Mouse (Mus musculus) hindbrain, embryonic 15.5 days (tissue): ENCODE results near the gene Olfr1019. TPM values are rescaled to one million over a fixed set of nuclear protein-coding genes. Genes with fewer than 3 reads are reported as not detected.

Experiments used
- ATAC-seq: fragments of 200-750 bp; cut with Nextera tagmentation; 2 replicates; pipeline ENCODE4 v1.8.0; 2017; ENCODE audit warnings: low read depth, moderate number of reproducible peaks, moderate TSS enrichment; ENCODE audit not compliant: low FRiP score
- H3K27ac ChIP-seq: fragments of 300-500 bp; sonication (generic); replicated peaks from 2 replicates; pipeline ENCODE4 v1.5.1; 2015; ENCODE audit warnings: mild to moderate bottlenecking, inconsistent platforms
- H3K27me3 ChIP-seq: fragments of 300-500 bp; sonication (generic); 2 replicates; pipeline ENCODE4 v1.6.1; 2015; ENCODE audit warnings: control low read depth, inconsistent platforms
- H3K36me3 ChIP-seq: fragments of 300-500 bp; sonication (generic); 2 replicates; pipeline ENCODE4 v1.6.1; 2015; ENCODE audit warnings: control low read depth, inconsistent platforms
- H3K4me1 ChIP-seq: fragments of 300-500 bp; sonication (generic); replicated peaks from 2 replicates; pipeline ENCODE4 v1.6.1; 2015; ENCODE audit warnings: control low read depth, inconsistent platforms
- H3K4me2 ChIP-seq: fragments of 300-500 bp; sonication (generic); 2 replicates; pipeline ENCODE4 v1.6.1; 2015; ENCODE audit warnings: moderate library complexity, mild to moderate bottlenecking, inconsistent platforms
- H3K4me3 ChIP-seq: fragments of 300-500 bp; sonication (generic); 2 replicates; pipeline ENCODE4 v1.5.1; 2015; ENCODE audit warnings: mild to moderate bottlenecking, inconsistent platforms
- H3K9ac ChIP-seq: fragments of 300-500 bp; sonication (generic); 2 replicates; pipeline ENCODE4 v1.6.1; 2015; ENCODE audit warnings: inconsistent platforms
- H3K9me3 ChIP-seq: fragments of 300-500 bp; sonication (generic); 2 replicates; pipeline ENCODE4 v1.6.1; 2016; ENCODE audit warnings: control low read depth, inconsistent platforms
- WGBS: fragments of 180-500 bp; shearing (Covaris S2); methylation state at CpG from one replicate; pipeline ENCODE4 v1.1.7; 2015; 5-methylcytosine and 5-hydroxymethylcytosine counted together
- polyA plus RNA-seq: library from polyadenylated mRNA; unstranded; fragments of >200 nt; fragmentation: Nextera tagmentation; extraction: Ambion mirVana; gene quantifications from 2 replicates; pipeline ENCODE4 v1.2.1, GENCODE M21; 2015

Gene Olfr1019
- not detected in 2 replicates for polyA plus RNA-seq

- H3K36me3 ChIP-seq: no peaks in the 10 kb centered on the region
- H3K4me3 ChIP-seq: no peak within 1 kb of the TSS
- no peak within 1 kb of the TSS for H3K27ac ChIP-seq
- no peak within 1 kb of the TSS for H3K9ac ChIP-seq
- ATAC-seq: no peak
- no peaks in the 10 kb centered on the region for H3K9me3 ChIP-seq
- H3K4me1 ChIP-seq: no peaks in the 10 kb centered on the region
- H3K4me2 ChIP-seq: no peak within 1 kb of the TSS
- H3K27me3 ChIP-seq: no peaks in the 10 kb centered on the region
Measured at GRCm38 (mm10) chr2:85845383-85845782, at the start of gene Olfr1019. TSS of gene Olfr1019 (minus strand) at chr2:85845483.

DNA sequence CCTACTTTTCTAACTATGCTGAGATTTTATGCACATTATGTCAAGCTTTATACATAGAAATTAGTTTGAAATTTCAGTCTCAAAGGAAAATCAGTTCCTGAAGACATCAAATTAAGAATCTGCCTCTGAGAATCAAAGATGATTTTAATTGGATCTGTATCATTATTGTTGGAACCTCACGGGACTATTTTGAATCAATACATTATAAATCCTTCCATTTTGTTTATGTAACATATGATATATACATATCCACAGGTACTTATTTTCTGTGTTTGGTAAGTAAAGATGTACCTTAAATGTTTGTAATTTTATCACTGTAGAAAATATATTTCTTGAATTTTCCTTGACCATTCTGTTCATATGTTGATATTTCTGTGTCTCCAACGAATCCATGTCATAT is 40.1 kb upstream of the Olfr1019 start, which contains the start of gene Olfr1023:
Gene Olfr1023, plus strand, starts transcription at position 301 of the 400 bp plus-strand sequence.
- Histone ChIP-seq H3K27ac (no peak within 1 kb of the TSS), H3K36me3 (no peaks in the 10 kb centered on the region), H3K4me3 (no peak within 1 kb of the TSS), H3K27me3 (no peaks in the 10 kb centered on the region), H3K4me1 (no peaks in the 10 kb centered on the region), H3K4me2 (no peak within 1 kb of the TSS), H3K9ac (no peak within 1 kb of the TSS), H3K9me3 (no peaks in the 10 kb centered on the region)
- 83% methylated on average over 2 of the region's 2 CpGs for WGBS
- ATAC-seq: no peak

- no peak for ATAC-seq
- H3K4me1 ChIP-seq: no peaks in the 10 kb centered on the region
- WGBS: 73% methylated on average over 2 of the region's 2 CpGs
- no peak within 1 kb of the TSS for H3K4me3 ChIP-seq
- H3K9ac ChIP-seq: no peak within 1 kb of the TSS
- H3K27me3 ChIP-seq: no peaks in the 10 kb centered on the region
- no peaks in the 10 kb centered on the region for H3K36me3 ChIP-seq
- no peaks in the 10 kb centered on the region for H3K9me3 ChIP-seq
- H3K27ac ChIP-seq: no peak within 1 kb of the TSS
- no peak within 1 kb of the TSS for H3K4me2 ChIP-seq
Measured at GRCm38 (mm10) chr2:85868294-85868693, 23.0 kb upstream of the Olfr1019 start, which contains the start of gene Olfr1022. TSS of gene Olfr1022 (plus strand) at chr2:85868594.

- Histone ChIP-seq H3K9me3 (no peaks in the 10 kb centered on the region), H3K4me3 (no peak within 1 kb of the TSS), H3K9ac (no peak within 1 kb of the TSS), H3K36me3 (no peaks in the 10 kb centered on the region), H3K27me3 (no peaks in the 10 kb centered on the region), H3K4me2 (no peak within 1 kb of the TSS), H3K27ac (no peak within 1 kb of the TSS), H3K4me1 (no peaks in the 10 kb centered on the region)
- 87% methylated on average over 1 of the region's 1 CpGs for WGBS
- ATAC-seq: no peak
Measured at GRCm38 (mm10) chr2:85846730-85847129, 1.4 kb upstream of the Olfr1019 start, which contains the start of gene Olfr1020. TSS of gene Olfr1020 (plus strand) at chr2:85847030.

DNA sequence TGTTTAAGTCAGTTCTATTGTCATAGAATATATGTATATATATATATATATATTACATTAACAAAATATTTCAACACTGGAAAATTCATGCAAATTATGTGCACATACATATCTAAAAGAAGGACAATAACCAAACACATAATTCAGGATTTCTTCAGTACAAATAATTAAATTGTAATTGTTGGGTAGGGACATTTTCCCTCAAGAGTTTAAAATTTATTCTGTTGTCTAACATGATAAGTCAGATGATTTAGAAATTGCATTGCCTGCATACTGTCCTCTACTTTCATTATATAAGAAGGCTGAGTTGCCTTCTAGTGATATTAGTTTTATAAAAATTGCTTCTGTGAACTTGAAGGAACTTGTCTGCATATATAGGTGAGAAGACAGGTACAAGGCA is 27.1 kb downstream of the Olfr1019 start, which contains the start of gene Olfr1018:
Gene Olfr1018, plus strand, starts transcription at position 301 of the 400 bp plus-strand sequence.
- no peaks in the 10 kb centered on the region for H3K4me1 ChIP-seq
- no peaks in the 10 kb centered on the region for H3K27me3 ChIP-seq
- H3K4me3 ChIP-seq: no peak within 1 kb of the TSS
- H3K36me3 ChIP-seq: no peaks in the 10 kb centered on the region
- no peak within 1 kb of the TSS for H3K9ac ChIP-seq
- no peak for ATAC-seq
- H3K9me3 ChIP-seq: no peaks in the 10 kb centered on the region
- no peak within 1 kb of the TSS for H3K4me2 ChIP-seq
- no peak within 1 kb of the TSS for H3K27ac ChIP-seq

DNA sequence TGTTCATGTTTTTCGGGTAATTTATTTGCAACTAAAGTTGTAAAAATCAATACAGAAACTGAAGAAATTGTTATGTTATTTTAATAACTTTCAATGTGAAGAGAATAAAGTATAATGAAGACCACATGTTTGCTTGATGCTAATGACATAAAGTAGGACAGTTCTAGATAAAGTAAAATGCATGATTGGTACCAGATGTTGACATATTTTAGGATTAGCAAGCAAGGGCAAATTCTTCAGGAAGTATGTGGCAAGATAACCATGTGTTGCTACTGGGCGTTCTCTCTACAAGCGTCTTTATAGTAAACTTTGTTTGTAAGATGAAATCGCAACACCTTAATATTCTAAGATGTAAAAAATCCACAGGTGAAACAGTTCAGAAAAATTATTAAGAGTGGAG is 40.8 kb downstream of the Olfr1019 start:
- no peak overlapping the region for H3K4me2 ChIP-seq
- no peak overlapping the region for H3K4me3 ChIP-seq
- no peak overlapping the region for H3K27ac ChIP-seq
- H3K36me3 ChIP-seq: no peaks in the 10 kb centered on the region
- H3K9ac ChIP-seq: no peak overlapping the region
- H3K9me3 ChIP-seq: no peaks in the 10 kb centered on the region
- H3K27me3 ChIP-seq: no peaks in the 10 kb centered on the region
- ATAC-seq: no peak
- H3K4me1 ChIP-seq: no peaks in the 10 kb centered on the region
- WGBS: 93% methylated on average over 4 of the region's 4 CpGs

DNA sequence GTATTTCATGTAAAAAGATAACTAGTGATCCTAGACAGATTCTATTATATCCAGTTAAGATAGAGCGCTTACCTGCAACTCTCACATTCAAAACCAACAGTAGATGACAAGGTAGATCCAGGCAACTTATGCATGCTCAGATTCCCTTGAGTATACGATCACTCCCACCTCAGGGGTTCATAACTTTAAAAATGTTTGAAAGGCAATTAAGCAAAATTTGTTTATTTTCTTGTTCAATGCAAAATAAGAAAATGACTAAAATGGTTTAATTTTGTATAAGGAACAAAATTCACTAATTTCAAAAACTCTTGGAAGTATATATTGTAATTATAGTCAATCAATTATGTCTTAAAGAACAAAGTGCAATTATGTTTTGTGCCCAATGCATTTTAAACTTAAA is 42.8 kb downstream of the Olfr1019 start, which contains the start of gene Olfr1016:
Gene Olfr1016, minus strand, starts transcription at position 101 of the 400 bp plus-strand sequence.
- H3K4me3 ChIP-seq: no peak within 1 kb of the TSS
- no peak within 1 kb of the TSS for H3K4me2 ChIP-seq
- 95% methylated on average over 2 of the region's 2 CpGs for WGBS
- no peaks in the 10 kb centered on the region for H3K27me3 ChIP-seq
- H3K4me1 ChIP-seq: no peaks in the 10 kb centered on the region
- no peak for ATAC-seq
- no peaks in the 10 kb centered on the region for H3K36me3 ChIP-seq
- no peak within 1 kb of the TSS for H3K27ac ChIP-seq
- H3K9me3 ChIP-seq: no peaks in the 10 kb centered on the region
- H3K9ac ChIP-seq: no peak within 1 kb of the TSS

GRCm38 (mm10) chr2:85792331-85792730 is 53.0 kb downstream of the Olfr1019 start:
- Histone ChIP-seq H3K27me3 (no peaks in the 10 kb centered on the region), H3K9ac (no peak overlapping the region), H3K36me3 (no peaks in the 10 kb centered on the region), H3K9me3 (no peaks in the 10 kb centered on the region), H3K27ac (no peak overlapping the region), H3K4me1 (no peaks in the 10 kb centered on the region), H3K4me2 (no peak overlapping the region), H3K4me3 (no peak overlapping the region)
- 22% methylated on average over 2 of the region's 2 CpGs for WGBS
- no peak for ATAC-seq

Other genes starting within 250 kb of the Olfr1019 start
- not detected in 2 replicates for gene Olfr1000, start 233.6 kb downstream of the Olfr1019 start, polyA plus RNA-seq
- not detected in 2 replicates for gene Olfr1002, start 194.8 kb downstream of the Olfr1019 start, polyA plus RNA-seq
- gene Olfr154, start 181.0 kb downstream of the Olfr1019 start, polyA plus RNA-seq: not detected in 2 replicates
- gene Olfr1006, start 166.7 kb downstream of the Olfr1019 start, polyA plus RNA-seq: not detected in 2 replicates
- gene Olfr1008, start 156.1 kb downstream of the Olfr1019 start, polyA plus RNA-seq: not detected in 2 replicates
- gene Olfr1009, start 130.1 kb downstream of the Olfr1019 start, polyA plus RNA-seq: not detected in 2 replicates
- not detected in 2 replicates for gene Olfr1012, start 82.7 kb downstream of the Olfr1019 start, polyA plus RNA-seq
- gene Olfr1013, start 78.4 kb downstream of the Olfr1019 start, polyA plus RNA-seq: not detected in 2 replicates
- gene Olfr1014, start 72.8 kb downstream of the Olfr1019 start, polyA plus RNA-seq: not detected in 2 replicates
- not detected in 2 replicates for gene Olfr1015, start 63.5 kb downstream of the Olfr1019 start, polyA plus RNA-seq
- not detected in 2 replicates for gene Olfr1016, start 42.9 kb downstream of the Olfr1019 start, polyA plus RNA-seq
- gene Olfr1018, start 27.0 kb downstream of the Olfr1019 start, polyA plus RNA-seq: not detected in 2 replicates
- not detected in 2 replicates for gene Olfr1020, start 1.5 kb upstream of the Olfr1019 start, polyA plus RNA-seq
- gene Olfr1022, start 23.1 kb upstream of the Olfr1019 start, polyA plus RNA-seq: not detected in 2 replicates
- not detected in 2 replicates for gene Olfr1023, start 40.2 kb upstream of the Olfr1019 start, polyA plus RNA-seq
- not detected in 2 replicates for gene Olfr1024, start 59.6 kb upstream of the Olfr1019 start, polyA plus RNA-seq
- gene Olfr1025-ps1, start 69.7 kb upstream of the Olfr1019 start, polyA plus RNA-seq: not detected in 2 replicates
- not detected in 2 replicates for gene Olfr1026, start 76.1 kb upstream of the Olfr1019 start, polyA plus RNA-seq
- not detected in 2 replicates for gene Olfr1028, start 105.0 kb upstream of the Olfr1019 start, polyA plus RNA-seq
- gene Olfr1029, start 128.4 kb upstream of the Olfr1019 start, polyA plus RNA-seq: not detected in 2 replicates
- not detected in 2 replicates for gene Olfr1030, start 133.8 kb upstream of the Olfr1019 start, polyA plus RNA-seq
- not detected in 2 replicates for gene Olfr1031, start 144.8 kb upstream of the Olfr1019 start, polyA plus RNA-seq
- not detected in 2 replicates for gene Olfr1032, start 160.1 kb upstream of the Olfr1019 start, polyA plus RNA-seq
- 0.25 TPM in 1 of 2 replicates, not detected in the other for gene Olfr1033, start 175.2 kb upstream of the Olfr1019 start, polyA plus RNA-seq
- not detected in 2 replicates for gene Olfr1034, start 200.4 kb upstream of the Olfr1019 start, polyA plus RNA-seq
- gene Olfr1036, start 228.5 kb upstream of the Olfr1019 start, polyA plus RNA-seq: not detected in 2 replicates
- not detected in 2 replicates for gene Olfr1037, start 241.9 kb upstream of the Olfr1019 start, polyA plus RNA-seq